Mouse (Mus musculus): Measurements from ENCODE around the gene Nop14.

DNA sequence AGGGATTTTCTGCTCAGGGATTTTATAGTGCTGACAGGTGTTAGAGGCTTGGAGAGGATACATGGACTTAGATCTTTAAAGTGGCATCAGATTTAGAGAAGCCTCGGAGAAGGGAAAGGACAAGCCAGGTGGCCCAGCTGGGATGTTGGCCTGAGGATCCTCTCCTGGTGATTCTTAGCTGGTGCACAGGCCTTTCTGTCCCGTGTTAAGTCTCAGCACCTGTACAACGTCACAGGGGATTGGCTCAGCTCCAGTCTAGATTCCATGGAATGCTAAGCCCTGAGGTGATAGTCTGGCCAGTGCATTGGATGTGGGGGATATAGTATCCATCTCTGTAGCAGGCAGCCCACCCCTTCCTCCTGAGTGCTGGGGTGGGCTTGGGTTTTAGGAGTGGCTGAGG lies 51.7 kb downstream of the Nop14 start:
- TF ChIP-seq POLR2A (IDR thresholded peaks at IDR 0.05; ENCODE audit: borderline replicate concordance, control insufficient read depth, low read depth, low read length) (no peak), CTCF (IDR thresholded peaks at IDR 0.05; ENCODE audit: control insufficient read depth, insufficient read depth, low read length) (no peak)

Data from bone marrow, adult 2 months (tissue).